Mouse (Mus musculus) hematopoietic stem cell, adult 5-6 weeks (primary cell): ENCODE results near the gene Apod. TPM values are rescaled to one million over a fixed set of nuclear protein-coding genes. Genes with fewer than 3 reads are reported as not detected.

Experiments
- ATAC-seq, 2 experiments: fragments of 125-278 bp in 1 of 2; replicated peaks in 1 of 2; 2 replicates each; pipeline ENCODE4 v1.8.0; 2016 to 2017; ENCODE audit warnings: inconsistent platforms in 2 of 2, mild to moderate bottlenecking in 2 of 2, moderate number of reproducible peaks in 2 of 2, low read depth in 1 of 2, moderate TSS enrichment in 1 of 2; ENCODE audit not compliant: low FRiP score in 2 of 2, poor library complexity in 2 of 2, severe bottlenecking in 2 of 2, insufficient read depth in 1 of 2, low TSS enrichment in 1 of 2
- total RNA-seq: library from RNA; stranded (forward); fragments of 172-1452, 232-1000 nt; gene quantifications from 2 replicates; pipeline ENCODE4 v1.2.3, GENCODE M21; 2017

The Apod gene
- total RNA-seq, 1 experiment from 2014 or later: 2.0 TPM

- ATAC-seq: no peak
These were observed 58.5 kb downstream of the Apod start for GRCm38 (mm10) chr16:31256151-31256550.

- no peak for ATAC-seq
These were observed 58.9 kb downstream of the Apod start for GRCm38 (mm10) chr16:31255685-31256084.

GRCm38 (mm10) chr16:31249401-31249800 lies 65.2 kb downstream of the Apod start:
- no peak for ATAC-seq

GRCm38 (mm10) chr16:31248717-31249116 lies 65.9 kb downstream of the Apod start:
- ATAC-seq: no peak

GRCm38 (mm10) chr16:31247442-31247841 lies 67.2 kb downstream of the Apod start:
- no peak for ATAC-seq

Other genes starting within 250 kb of the Apod start
- gene Xxylt1, start 233.4 kb downstream of the Apod start, total RNA-seq: 9.2 and 12.6 TPM in 2 replicates
- 44.5 and 62.5 TPM in 2 replicates for gene Acap2, start 113.6 kb downstream of the Apod start, total RNA-seq
- 48.2 and 59.4 TPM in 2 replicates for gene Ppp1r2, start 39.5 kb downstream of the Apod start, total RNA-seq
- gene Bdh1, start 107.5 kb upstream of the Apod start, total RNA-seq: 3.1 and 4.9 TPM in 2 replicates